In the genomic region with DNA sequence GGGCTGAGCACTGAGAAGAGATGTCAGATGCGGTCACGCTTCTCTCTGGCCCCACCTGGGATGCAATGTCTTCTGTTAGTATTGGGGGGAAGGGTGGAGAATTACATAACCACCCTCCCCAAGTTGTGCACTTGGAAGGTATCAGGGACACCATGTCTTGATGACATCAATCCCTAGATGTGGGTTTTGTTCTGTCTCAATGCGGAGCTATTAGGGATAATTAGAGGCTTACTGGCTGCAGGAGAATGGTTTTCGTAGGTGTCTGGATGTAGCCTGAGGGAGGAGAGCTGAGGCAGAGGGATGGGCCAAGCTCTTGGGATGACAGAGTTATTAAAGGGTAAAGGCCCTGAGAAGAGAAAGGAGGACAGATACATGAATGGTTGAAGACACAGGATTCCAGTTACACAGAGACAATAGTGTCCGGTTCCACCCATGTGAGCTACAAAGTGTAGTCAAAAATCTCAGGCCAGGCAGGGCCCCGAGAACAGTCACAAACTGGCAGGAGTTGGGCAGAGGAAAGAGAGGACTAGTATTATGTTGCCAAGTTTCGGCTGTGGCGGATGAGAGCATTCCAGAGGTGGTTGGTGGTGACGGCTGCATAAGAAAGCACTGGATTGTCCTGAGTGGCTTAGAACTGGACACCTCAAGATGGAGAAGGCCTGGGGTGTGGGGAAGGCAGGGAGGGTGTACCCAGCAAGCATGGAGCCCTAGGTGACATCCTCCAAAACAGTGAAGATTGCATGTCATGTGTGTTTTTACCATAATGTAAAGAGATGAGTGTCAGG, we compare ENCODE assay signal across 27 mouse cellular contexts. TPM values are rescaled to one million over a fixed set of nuclear protein-coding genes. Genes with fewer than 3 reads are reported as not detected.
DNase-seq lines count a peak whose midpoint lies in the region; ATAC-seq lines count a peak whose summit lies in the region.
"Had no signal": no experiment of that assay in that cellular context is flagged by ENCODE, and none has a peak within 500 bp of the region (broad histone marks: within the 10 kb centered on the region; RNA-seq: fewer than 3 reads in every experiment).

No protein-coding gene starts in this region.

- no peak overlapping the region for H3K9ac ChIP-seq in embryonic facial prominence, embryonic 14.5 days (ENCODE audit: low read depth, low read length)
- 0 out of 2 replicates have a peak overlapping the region, but pooled peaks have one; percentile 17 for H3K9ac ChIP-seq in heart, embryonic 16.5 days (ENCODE audit: low read length)
- no peak overlapping the region for H3K9ac ChIP-seq in heart, embryonic 11.5 days (ENCODE audit: low read depth, low read length)
- H3K9ac ChIP-seq in forebrain, embryonic 13.5 days: no peak overlapping the region
- H3K9ac ChIP-seq: embryonic facial prominence, embryonic 15.5 days; forebrain, embryonic 12.5 days; limb, embryonic 12.5 days; liver, embryonic 15.5 days; midbrain, embryonic 12.5 days; neural tube, embryonic 12.5 days had no signal

- no peaks in the 10 kb centered on the region for H3K27me3 ChIP-seq in embryonic facial prominence, embryonic 14.5 days (replicated peaks; ENCODE audit: control insufficient read depth, insufficient read depth, low read length)
- H3K27me3 ChIP-seq in embryonic facial prominence, embryonic 10.5 days (replicated peaks; ENCODE audit: low read depth, poor library complexity, severe bottlenecking): no peaks in the 10 kb centered on the region
- no peaks in the 10 kb centered on the region for H3K27me3 ChIP-seq in heart, embryonic 16.5 days (ENCODE audit: control insufficient read depth, insufficient read depth, low read length)
- no peaks in the 10 kb centered on the region for H3K27me3 ChIP-seq in heart, embryonic 11.5 days (ENCODE audit: control insufficient read depth, insufficient read depth, low read length)
- H3K27me3 ChIP-seq in forebrain, embryonic 13.5 days: no peaks in the 10 kb centered on the region
- H3K27me3 ChIP-seq: embryonic facial prominence, embryonic 15.5 days; limb, embryonic 12.5 days; liver, embryonic 15.5 days; megakaryocyte, embryonic 14.5 days; midbrain, embryonic 12.5 days; neural tube, embryonic 12.5 days had no signal

- no peak overlapping the region for H3K4me2 ChIP-seq in embryonic facial prominence, embryonic 14.5 days (ENCODE audit: low read depth, low read length)
- H3K4me2 ChIP-seq in heart, embryonic 16.5 days (ENCODE audit: low read depth, low read length): no peak overlapping the region
- no peak overlapping the region for H3K4me2 ChIP-seq in heart, embryonic 11.5 days
- no peak overlapping the region for H3K4me2 ChIP-seq in forebrain, embryonic 13.5 days
- H3K4me2 ChIP-seq: embryonic facial prominence, embryonic 15.5 days; forebrain, embryonic 12.5 days; limb, embryonic 12.5 days; liver, embryonic 15.5 days; midbrain, embryonic 12.5 days; neural tube, embryonic 12.5 days had no signal

- 63% methylated on average over 9 of the region's 9 CpGs for WGBS in embryonic facial prominence, embryonic 14.5 days
- WGBS in embryonic facial prominence, embryonic 10.5 days: 81% methylated on average over 9 of the region's 9 CpGs
- WGBS in heart, embryonic 16.5 days: 69% methylated on average over 9 of the region's 9 CpGs
- 89% methylated on average over 9 of the region's 9 CpGs for WGBS in heart, embryonic 11.5 days (ENCODE audit: insufficient replicate concordance)
- 87% methylated on average over 9 of the region's 9 CpGs for WGBS in forebrain, embryonic 13.5 days

- 0 out of 2 replicates have a peak, but pooled peaks cover 5% of the 10 kb centered on the region for H3K9me3 ChIP-seq in embryonic facial prominence, embryonic 14.5 days (ENCODE audit: control insufficient read depth, low read length)
- peaks cover 12% of the 10 kb centered on the region; the same call in 1 of the 2 replicates for H3K9me3 ChIP-seq in embryonic facial prominence, embryonic 10.5 days
- H3K9me3 ChIP-seq in heart, embryonic 16.5 days (replicated peaks; ENCODE audit: control insufficient read depth, low read length): peaks cover 6% of the 10 kb centered on the region
- peaks cover 4% of the 10 kb centered on the region; the same call in 1 of the 2 replicates for H3K9me3 ChIP-seq in heart, embryonic 11.5 days (replicated peaks; ENCODE audit: control insufficient read depth, low read length)
- peaks cover 5% of the 10 kb centered on the region; the same call in 1 of the 2 replicates for H3K9me3 ChIP-seq in forebrain, embryonic 13.5 days (replicated peaks)
- H3K9me3 ChIP-seq: embryonic facial prominence, embryonic 15.5 days; forebrain, embryonic 12.5 days had no signal

- no peak for DNase-seq in embryonic facial prominence, embryonic 14.5 days (ENCODE audit: low spot score)
- DNase-seq in embryonic facial prominence, embryonic 10.5 days (ENCODE audit: low spot score): no peak
- peak; percentile 38 to 50 for DNase-seq in lung, adult 18-20 months
- no peak for DNase-seq in lung, postnatal 10 days
- peak; percentile 76 for DNase-seq in brain, adult 2 months (ENCODE audit: low read depth, low spot score)
- DNase-seq: adrenal gland, adult 8-10 months; cerebellum, adult 9-11 months; kidney, adult 18-20 months; kidney, postnatal 4 days; layer of hippocampus, adult 9-11 months; right cerebral cortex, postnatal 14 days; spleen, adult 18-20 months; thymus, postnatal 14 days had no signal

- no peaks in the 10 kb centered on the region for H3K4me1 ChIP-seq in embryonic facial prominence, embryonic 14.5 days (ENCODE audit: control insufficient read depth, insufficient read depth, low read length)
- H3K4me1 ChIP-seq in embryonic facial prominence, embryonic 10.5 days: no peaks in the 10 kb centered on the region; the same call in 1 of the 2 replicates
- H3K4me1 ChIP-seq in heart, embryonic 16.5 days (ENCODE audit: control insufficient read depth, insufficient read depth, low read length): peaks cover 42% of the 10 kb centered on the region
- H3K4me1 ChIP-seq in heart, embryonic 11.5 days (ENCODE audit: control insufficient read depth, insufficient read depth, low read length): peaks cover 11% of the 10 kb centered on the region; the same call in 1 of the 2 replicates
- no peaks in the 10 kb centered on the region for H3K4me1 ChIP-seq in forebrain, embryonic 13.5 days
- H3K4me1 ChIP-seq: embryonic facial prominence, embryonic 15.5 days; forebrain, embryonic 12.5 days; limb, embryonic 12.5 days; megakaryocyte, embryonic 14.5 days; midbrain, embryonic 12.5 days; neural tube, embryonic 12.5 days had no signal

- no peaks in the 10 kb centered on the region for H3K36me3 ChIP-seq in embryonic facial prominence, embryonic 14.5 days (ENCODE audit: control insufficient read depth, insufficient read depth, low read length)
- H3K36me3 ChIP-seq in embryonic facial prominence, embryonic 10.5 days (replicated peaks): no peaks in the 10 kb centered on the region
- H3K36me3 ChIP-seq in heart, embryonic 16.5 days (ENCODE audit: control insufficient read depth, insufficient read depth): peaks cover 26% of the 10 kb centered on the region
- peaks cover 9% of the 10 kb centered on the region; the same call in 1 of the 2 replicates for H3K36me3 ChIP-seq in heart, embryonic 11.5 days (ENCODE audit: control insufficient read depth, insufficient read depth, low read length)
- no peaks in the 10 kb centered on the region for H3K36me3 ChIP-seq in forebrain, embryonic 13.5 days (ENCODE audit: poor library complexity, severe bottlenecking)
- H3K36me3 ChIP-seq: embryonic facial prominence, embryonic 15.5 days; forebrain, embryonic 12.5 days; G1E; limb, embryonic 12.5 days; midbrain, embryonic 12.5 days; neural tube, embryonic 12.5 days had no signal

- no peak overlapping the region for H3K27ac ChIP-seq in embryonic facial prominence, embryonic 14.5 days (replicated peaks; ENCODE audit: low read depth, low read length)
- no peak overlapping the region for H3K27ac ChIP-seq in embryonic facial prominence, embryonic 10.5 days (replicated peaks)
- H3K27ac ChIP-seq in heart, embryonic 16.5 days (ENCODE audit: low read length): peak overlapping the region; percentile 6
- no peak overlapping the region for H3K27ac ChIP-seq in heart, embryonic 11.5 days (ENCODE audit: low read depth, low read length)
- H3K27ac ChIP-seq in forebrain, embryonic 13.5 days: no peak overlapping the region
- H3K27ac ChIP-seq: embryonic facial prominence, embryonic 15.5 days; forebrain, embryonic 12.5 days; limb, embryonic 12.5 days; liver, embryonic 15.5 days; midbrain, embryonic 12.5 days; neural tube, embryonic 12.5 days had no signal

- no peak overlapping the region for H3K4me3 ChIP-seq in embryonic facial prominence, embryonic 14.5 days (ENCODE audit: low read depth, low read length)
- no peak overlapping the region for H3K4me3 ChIP-seq in embryonic facial prominence, embryonic 10.5 days
- H3K4me3 ChIP-seq in heart, embryonic 16.5 days (ENCODE audit: low read length): no peak overlapping the region
- H3K4me3 ChIP-seq in heart, embryonic 11.5 days (ENCODE audit: low read depth, low read length): no peak overlapping the region
- no peak overlapping the region for H3K4me3 ChIP-seq in forebrain, embryonic 13.5 days
- H3K4me3 ChIP-seq: embryonic facial prominence, embryonic 15.5 days; forebrain, embryonic 12.5 days; limb, embryonic 12.5 days; liver, embryonic 15.5 days; megakaryocyte, embryonic 14.5 days; midbrain, embryonic 12.5 days; myocyte; neural tube, embryonic 12.5 days had no signal

- ATAC-seq in embryonic facial prominence, embryonic 14.5 days (ENCODE audit: low read depth): peak; percentile 47; the same call in 1 of the 2 replicates
- ATAC-seq in heart, embryonic 16.5 days (replicated peaks; ENCODE audit: extremely low read depth, insufficient read depth, low FRiP score): no peak; the same call in 1 of the 2 replicates
- no peak for ATAC-seq in heart, embryonic 11.5 days (replicated peaks; ENCODE audit: insufficient number of reproducible peaks, low FRiP score, low TSS enrichment)
- no peak for ATAC-seq in forebrain, embryonic 13.5 days
- ATAC-seq: hindbrain, embryonic 16.5 days had no signal

RNA-seq across cellular contexts. Expression of a gene that starts 14.8 kb away (rescaled TPM):
- polyA plus RNA-seq in embryonic facial prominence, embryonic 14.5 days (2014; fragmentation: Nextera tagmentation; extraction: Ambion mirVana): 26.3 and 38.8 TPM in 2 replicates
- 2.8 and 3.0 TPM in 2 replicates for polyA plus RNA-seq in embryonic facial prominence, embryonic 10.5 days (2016; fragmentation: Nextera tagmentation; extraction: Ambion mirVana)
- polyA plus RNA-seq in heart, embryonic 16.5 days (2015; fragmentation: Nextera tagmentation; extraction: Ambion mirVana): 202 and 217 TPM in 2 replicates
- polyA plus RNA-seq in heart, embryonic 11.5 days (2014; fragmentation: Nextera tagmentation; extraction: Ambion mirVana): 203 and 215 TPM in 2 replicates
- 0.32 and 0.50 TPM in 2 replicates for polyA plus RNA-seq in forebrain, embryonic 13.5 days (2015; fragmentation: Nextera tagmentation; extraction: Ambion mirVana)
- polyA plus RNA-seq: liver, adult 2 months had no signal

Comparison
In these comparisons a context has a peak if more than half of its experiments do, and no peak if none do; other contexts are left out.
1. DNase-seq: peak in lung, adult 18-20 months (2 of 2) and brain, adult 2 months (single experiment); none in embryonic facial prominence, embryonic 14.5 days (single experiment), embryonic facial prominence, embryonic 10.5 days (single experiment) and lung, postnatal 10 days (single experiment).